Mouse (Mus musculus) lung, postnatal 0 days (tissue): Measurements from ENCODE around the gene Aqp11.

Experiments used
- CTCF ChIP-seq: IDR thresholded peaks from 2 replicates; pipeline ENCODE4 v1.5.1; 2016; ENCODE audit warnings: antibody characterized with exemption, mild to moderate bottlenecking
- EP300 ChIP-seq: IDR thresholded peaks from 2 replicates; pipeline ENCODE4 v1.6.1; 2016; ENCODE audit warnings: antibody characterized with exemption, mild to moderate bottlenecking, control low read depth

DNA sequence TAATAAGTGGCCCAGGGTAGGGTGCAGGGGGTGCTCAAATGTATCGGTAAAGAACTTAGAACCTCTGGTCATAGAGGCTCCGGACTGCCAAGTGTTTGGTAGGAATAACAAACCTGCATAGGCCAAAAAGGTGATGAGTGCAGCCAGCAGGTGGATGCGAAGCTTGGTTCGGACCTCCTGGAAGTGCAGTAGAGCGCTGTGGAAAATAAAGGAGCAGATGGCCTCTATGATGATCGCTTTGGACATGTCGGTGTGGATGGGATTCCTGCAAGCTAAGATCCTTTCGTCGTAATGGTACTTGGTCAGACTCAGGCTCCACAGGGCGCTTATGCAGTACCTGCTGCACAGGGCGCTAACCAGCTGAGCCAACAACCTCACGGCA, 842 bp downstream of the Aqp11 start:
- no peak for TF ChIP-seq CTCF
- TF ChIP-seq EP300 = no peak
